Mouse (Mus musculus): ENCODE results near the gene Zfp780b.
"Not testable (repeated sequence)": the region's sequence is repeated elsewhere in the genome, so short reads cannot be mapped to it uniquely, and the experiment has no call there.

Zfp780b gene

GRCm38 (mm10) chr7:27978683-27979528 is at the start of gene Zfp780b:
Zfp780b (minus strand) TSS chr7:27979171.
- peak; percentile 80 to 88 for DNase-seq (ENCODE audit: low spot score in 2 of 2)

- DNase-seq (ENCODE audit: low spot score in 2 of 2): no peak
Measured at GRCm38 (mm10) chr7:28014445-28014810, 35.5 kb upstream of the Zfp780b start.

DNA sequence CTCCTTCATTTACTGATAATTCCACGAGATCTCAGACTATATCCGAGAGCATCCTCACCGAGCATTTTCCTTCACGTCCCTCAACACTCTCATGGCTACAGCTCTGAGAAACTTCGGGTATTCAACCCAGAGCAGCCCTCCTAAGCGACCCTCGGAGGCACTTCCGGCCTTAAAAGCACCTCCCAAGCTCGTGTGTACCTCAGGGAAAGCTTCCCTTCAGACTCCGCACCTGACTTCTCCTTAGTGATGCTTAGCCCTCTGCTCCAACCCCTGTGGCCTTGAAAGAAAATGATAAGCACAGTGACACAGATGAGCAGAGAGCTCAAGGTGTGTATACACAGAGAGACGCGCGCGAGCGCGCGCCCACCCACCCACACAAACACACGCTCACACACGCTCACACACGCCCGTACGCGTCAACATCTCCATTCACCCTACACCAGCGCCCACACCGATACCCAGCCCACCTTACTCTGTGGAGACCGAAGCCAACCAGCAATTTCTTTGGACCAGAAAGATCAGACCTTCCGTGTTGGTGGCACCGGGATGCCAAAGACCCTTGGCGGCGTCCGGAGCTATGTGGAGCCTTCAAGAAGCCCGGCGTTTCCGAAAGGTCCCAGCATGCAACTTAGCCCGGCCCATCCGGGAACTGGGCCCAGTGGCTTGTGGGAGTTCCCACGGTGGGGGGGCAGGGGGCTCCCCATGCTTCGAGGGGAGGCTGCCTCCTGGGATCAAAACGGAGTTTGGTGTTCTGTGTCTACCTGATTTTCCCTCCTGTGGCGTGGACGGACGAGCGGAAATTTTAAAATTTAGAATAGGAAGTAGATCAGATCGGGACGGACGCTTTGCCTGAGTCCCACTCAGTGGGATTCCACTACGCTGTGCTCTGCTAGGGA is 34.8 kb upstream of the Zfp780b start, which contains the start of gene Zfp850:
Gene Zfp850 (minus strand): TSS at position 567 of the 896 bp plus-strand sequence.
- DNase-seq (ENCODE audit: low spot score in 2 of 2): peak; percentile 80 to 83

GRCm38 (mm10) chr7:28010271-28010670 is 31.3 kb upstream of the Zfp780b start:
- peak; percentile 50 to 65 for DNase-seq (ENCODE audit: low spot score in 2 of 2)

- no peak for DNase-seq (ENCODE audit: low spot score in 2 of 2)
Measured at GRCm38 (mm10) chr7:27982197-27982596, 3.2 kb upstream of the Zfp780b start.

GRCm38 (mm10) chr7:27949451-27949850 is 29.5 kb downstream of the Zfp780b start:
- DNase-seq (ENCODE audit: low spot score in 2 of 2): not testable (repeated sequence)

GRCm38 (mm10) chr7:27941869-27942268 is 37.1 kb downstream of the Zfp780b start:
- DNase-seq (ENCODE audit: low spot score in 2 of 2): peak; percentile 33 to 49

- not testable (repeated sequence) for DNase-seq (ENCODE audit: low spot score in 2 of 2)
Measured at GRCm38 (mm10) chr7:27933800-27934158, 45.2 kb downstream of the Zfp780b start.

GRCm38 (mm10) chr7:27933050-27933799 is 45.7 kb downstream of the Zfp780b start:
- no peak for DNase-seq (ENCODE audit: low spot score in 2 of 2)

- DNase-seq (ENCODE audit: low spot score in 2 of 2): peak; percentile 55 to 72
Measured at GRCm38 (mm10) chr7:27928818-27929695, 49.9 kb downstream of the Zfp780b start, which contains the start of gene Zfp974. Zfp974 (minus strand) TSS chr7:27929460.

- DNase-seq (ENCODE audit: low spot score in 2 of 2): not testable (repeated sequence)
Measured at GRCm38 (mm10) chr7:27927041-27927440, 51.9 kb downstream of the Zfp780b start.

GRCm38 (mm10) chr7:27910952-27911351 is 68.0 kb downstream of the Zfp780b start:
- not testable (repeated sequence) for DNase-seq (ENCODE audit: low spot score in 2 of 2)

Measured in right cerebral cortex, adult 2 months (tissue).